Mouse (Mus musculus) CD4-positive, CD25-positive, alpha-beta regulatory T cell (primary cell): Measurements from ENCODE around the gene Stox2. TPM values are rescaled to one million over a fixed set of nuclear protein-coding genes. Genes with fewer than 3 reads are reported as not detected.

ENCODE experiments used
- polyA plus RNA-seq: library from polyadenylated mRNA; unstranded; fragments of 100-300 nt; shearing (Covaris generic); gene quantifications from one replicate; pipeline ENCODE4 v1.2.1, GENCODE M21; 2017

Gene Stox2
- 0.18 TPM for polyA plus RNA-seq

DNA sequence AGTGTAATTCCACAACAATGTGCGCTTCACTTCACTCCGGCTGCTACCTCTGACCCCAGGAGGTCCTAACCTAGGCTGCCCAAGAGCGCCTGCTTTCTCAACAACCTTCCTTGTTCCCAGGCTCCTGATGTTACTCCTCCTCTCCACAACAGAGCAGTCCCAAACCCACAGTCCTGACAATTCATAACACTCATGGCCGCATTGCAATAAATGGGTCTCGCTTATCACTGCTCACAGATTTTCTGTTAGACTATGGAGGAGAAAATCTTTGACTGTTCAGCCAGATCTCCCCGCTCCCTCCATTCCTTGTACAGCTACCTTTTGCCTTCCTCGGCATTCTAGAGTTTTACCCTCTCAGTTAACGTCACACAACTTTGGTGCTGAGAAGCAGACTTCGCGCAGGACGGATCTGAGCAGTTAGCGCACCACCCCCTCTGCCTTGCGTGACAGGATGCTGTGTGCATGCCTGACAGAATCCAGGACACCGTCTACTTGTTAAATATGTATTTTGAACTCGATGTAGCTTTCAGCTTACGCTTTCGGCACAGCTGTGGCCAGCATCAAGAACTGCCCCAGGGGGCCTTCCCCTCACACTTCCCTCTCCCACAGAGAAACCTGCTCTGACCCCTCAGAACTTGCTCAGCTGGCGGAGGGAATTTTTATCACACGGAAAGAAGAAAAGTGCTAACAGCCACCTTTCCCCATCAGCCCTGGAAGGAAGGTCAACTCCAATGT is at the start of gene Stox2:
Gene Stox2 (minus strand): TSS at position 51 of the 735 bp plus-strand sequence.

Other genes with a start within 250 kb of the Stox2 start
- gene Trappc11, start 87.1 kb upstream of the Stox2 start, polyA plus RNA-seq, result 42.4 TPM
- gene Rwdd4a, start 87.3 kb upstream of the Stox2 start, polyA plus RNA-seq, result 45.0 TPM
- 32.1 TPM for gene Ing2, start 229.2 kb upstream of the Stox2 start, polyA plus RNA-seq